Mouse (Mus musculus): ENCODE measurements at regions not wholly inside any gene's neighbourhood (a gene's known extent, or its start where the extent isn't known, plus 50 kb on each side); places are given as distances from the start of the nearest gene placed in this dataset.

GRCm38 (mm10) chr15:34027111-34027510, 330.6 kb downstream of the 9430069I07Rik start:
- peak; percentile 17 for DNase-seq (ENCODE audit: low read depth, low spot score)

DNA sequence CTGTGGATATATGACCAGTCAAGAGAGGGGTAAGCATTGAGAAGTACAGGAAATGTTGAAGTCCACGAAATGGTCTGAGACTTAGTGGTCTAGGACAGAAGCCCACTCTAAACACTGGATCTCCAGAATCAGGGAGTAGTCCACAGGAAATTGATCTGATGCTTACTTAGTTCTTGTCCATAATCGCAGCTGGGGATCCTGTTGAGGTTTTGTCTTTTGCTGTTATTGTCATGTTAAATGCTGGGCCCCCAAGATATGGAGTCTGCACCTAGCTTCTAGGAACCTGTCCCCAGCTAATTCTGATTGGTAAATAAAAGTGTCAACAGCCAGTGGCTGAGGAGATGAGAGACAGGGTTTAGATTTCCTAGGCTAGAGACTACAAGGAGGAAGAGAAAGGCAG, 332.3 kb downstream of the 9430069I07Rik start:
- no peak for DNase-seq (ENCODE audit: low read depth, low spot score)

GRCm38 (mm10) chr15:34021857-34022256, 335.8 kb downstream of the 9430069I07Rik start:
- peak; percentile 78 for DNase-seq (ENCODE audit: low read depth, low spot score)

GRCm38 (mm10) chr15:34016397-34017156, 341.1 kb downstream of the 9430069I07Rik start:
- peak; percentile 78 for DNase-seq (ENCODE audit: low read depth, low spot score)

DNA sequence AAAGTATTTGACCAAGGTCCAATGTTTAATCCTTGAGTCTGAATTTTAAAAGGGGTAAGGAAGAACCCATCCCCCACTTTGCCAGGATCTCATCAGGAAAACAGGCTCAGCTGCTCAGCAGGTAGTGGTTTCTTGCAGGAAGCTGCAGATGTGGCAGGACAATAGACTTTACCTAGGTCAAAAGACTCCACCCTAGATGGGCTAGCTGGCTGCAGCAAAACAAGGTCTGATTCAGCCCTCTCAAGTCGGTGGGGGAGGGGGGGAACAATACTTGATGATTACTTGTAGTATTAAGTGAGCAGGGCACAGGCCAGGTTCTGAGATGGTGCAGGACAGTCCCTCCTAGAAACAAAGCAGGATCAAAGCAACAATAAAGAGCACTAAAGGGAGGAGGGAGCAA, 349.1 kb downstream of the 9430069I07Rik start:
- DNase-seq (ENCODE audit: low read depth, low spot score), result no peak

GRCm38 (mm10) chr15:33992383-33992782, 365.3 kb downstream of the 9430069I07Rik start:
- no peak for DNase-seq (ENCODE audit: low read depth, low spot score)

- DNase-seq (ENCODE audit: low read depth, low spot score), result peak; percentile 66
Measured at GRCm38 (mm10) chr15:33975077-33975476, 382.6 kb downstream of the 9430069I07Rik start.

- no peak for DNase-seq (ENCODE audit: low read depth, low spot score)
Measured at GRCm38 (mm10) chr15:33973466-33973865, 384.2 kb downstream of the 9430069I07Rik start.

GRCm38 (mm10) chr15:33969409-33969808, 388.3 kb downstream of the 9430069I07Rik start:
- no peak for DNase-seq (ENCODE audit: low read depth, low spot score)

GRCm38 (mm10) chr15:33935013-33935664, 422.5 kb downstream of the 9430069I07Rik start:
- DNase-seq (ENCODE audit: low read depth, low spot score), result no peak

GRCm38 (mm10) chr15:33926446-33926845, 431.2 kb downstream of the 9430069I07Rik start:
- no peak for DNase-seq (ENCODE audit: low read depth, low spot score)

- DNase-seq (ENCODE audit: low read depth, low spot score), result peak; percentile 88
Measured at GRCm38 (mm10) chr15:33924094-33924890, 433.4 kb downstream of the 9430069I07Rik start.

- no peak for DNase-seq (ENCODE audit: low read depth, low spot score)
Measured at GRCm38 (mm10) chr15:33914891-33915290, 442.8 kb downstream of the 9430069I07Rik start.

DNA sequence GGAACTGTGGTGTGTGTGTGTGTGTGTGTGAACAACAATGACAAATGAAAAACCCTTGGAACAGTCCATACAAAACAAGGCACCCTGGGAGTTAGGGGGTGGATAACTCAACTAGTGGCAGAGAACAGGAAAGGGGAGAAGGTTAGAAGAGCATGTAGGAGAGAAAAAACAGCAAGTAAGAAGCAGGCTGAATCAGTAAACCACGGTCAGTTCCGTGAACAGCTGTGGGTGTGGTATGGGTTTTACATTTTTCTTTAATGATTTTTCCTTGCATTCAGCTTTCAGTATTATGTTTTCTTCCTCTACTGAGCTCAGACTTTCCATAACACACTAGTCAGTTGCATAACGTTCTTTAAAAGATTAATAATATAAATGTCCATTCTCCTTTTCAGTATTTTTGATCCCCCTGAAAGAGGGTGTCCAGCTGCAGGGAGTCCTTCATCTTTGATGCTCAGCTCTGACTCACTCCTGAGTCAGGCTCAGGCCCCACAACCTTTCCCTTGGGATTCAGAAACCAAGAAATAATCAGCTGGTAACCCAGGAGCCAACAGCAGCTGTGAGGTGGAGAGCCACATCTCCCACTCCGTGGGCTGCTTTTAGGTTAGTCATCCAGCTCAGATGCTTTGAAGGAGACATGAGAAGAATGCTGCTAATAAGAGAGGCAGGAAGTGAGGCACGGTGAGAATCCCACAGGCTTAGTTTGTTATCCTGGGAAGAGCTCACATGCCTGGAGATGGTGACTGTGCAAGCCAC, 450.8 kb downstream of the 9430069I07Rik start:
- peak; percentile 96 for DNase-seq (ENCODE audit: low read depth, low spot score)

- DNase-seq (ENCODE audit: low read depth, low spot score), result no peak
Measured at GRCm38 (mm10) chr15:33896076-33896475, 461.6 kb downstream of the 9430069I07Rik start.

GRCm38 (mm10) chr15:33890606-33891005, 467.1 kb downstream of the 9430069I07Rik start:
- DNase-seq (ENCODE audit: low read depth, low spot score), result no peak

- no peak for DNase-seq (ENCODE audit: low read depth, low spot score)
Measured at GRCm38 (mm10) chr15:33888865-33889368, 468.8 kb downstream of the 9430069I07Rik start.

- DNase-seq (ENCODE audit: low read depth, low spot score), result no peak
Measured at GRCm38 (mm10) chr15:33862224-33862752, 495.4 kb downstream of the 9430069I07Rik start.

DNA sequence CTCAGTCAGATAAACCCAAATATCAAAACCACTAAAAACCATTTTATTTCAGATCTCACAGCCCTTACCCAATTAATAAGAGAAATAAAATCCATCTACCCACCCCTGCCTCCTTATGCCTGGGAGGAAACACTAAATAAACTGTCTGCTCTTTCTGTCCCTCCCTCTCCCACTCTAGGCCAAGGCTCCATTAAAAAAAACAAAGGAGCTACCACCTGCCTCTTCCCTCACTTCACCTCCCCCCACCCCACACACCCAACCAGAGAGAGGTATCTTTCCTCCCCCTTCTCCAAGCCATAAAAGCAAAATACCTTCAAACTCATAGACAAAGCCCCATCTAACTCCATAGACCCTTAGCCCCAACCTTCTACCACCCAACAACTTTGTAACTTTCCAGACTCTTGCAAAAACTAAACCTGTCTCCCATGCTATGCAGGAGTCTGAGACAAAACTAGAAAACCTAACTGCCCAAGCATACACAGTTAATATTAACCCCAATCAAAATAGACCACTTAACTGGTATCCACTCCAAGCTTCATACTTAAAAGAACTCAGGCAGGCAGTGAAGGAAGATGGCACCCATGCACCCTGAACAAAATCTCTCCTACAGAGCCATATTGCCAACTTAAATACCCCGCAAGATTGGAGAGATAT, 532.1 kb downstream of the 9430069I07Rik start:
- no peak for DNase-seq (ENCODE audit: low read depth, low spot score)

DNA sequence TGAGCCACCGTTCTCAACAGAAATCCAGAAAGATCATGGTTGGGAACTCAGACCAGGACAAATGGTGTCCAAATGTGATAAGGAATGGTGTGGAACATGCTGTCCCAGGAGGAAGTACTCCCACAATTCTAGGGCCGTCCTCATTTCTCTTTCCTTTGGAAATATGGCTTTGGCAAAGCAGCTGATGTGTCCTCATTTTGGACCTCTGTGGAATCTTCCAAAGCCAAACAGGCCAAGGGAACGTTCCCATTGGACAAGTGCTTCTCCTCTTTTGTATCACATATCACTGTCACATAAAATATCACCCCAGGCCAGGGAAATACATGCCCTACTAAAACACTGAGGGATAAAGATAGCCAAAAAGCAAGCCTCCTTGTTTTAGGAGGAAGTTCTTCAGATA, 532.8 kb downstream of the 9430069I07Rik start:
- DNase-seq (ENCODE audit: low read depth, low spot score), result no peak
